Mouse (Mus musculus) left cerebral cortex, adult 2 months (tissue): Measurements from ENCODE around the gene Vstm2a. TPM values are rescaled to one million over a fixed set of nuclear protein-coding genes. Genes with fewer than 3 reads are reported as not detected.

ENCODE experiments used
- DNase-seq, 2 experiments: peaks; one replicate each; pipeline ENCODE4 v3.0.0; 2021 to 2022; ENCODE audit warnings: low spot score in 2 of 2, mixed read lengths in 1 of 2; ENCODE audit errors: extremely low spot score in 1 of 2
- H3K27ac ChIP-seq: fragments of 200-600 bp; 2 replicates; pipeline ENCODE4 v1.8.1; 2022
- H3K4me3 ChIP-seq: fragments of 200-600 bp; 2 replicates; pipeline ENCODE4 v1.8.1; 2022
- CTCF ChIP-seq: fragments of 200-600 bp; IDR thresholded peaks from 2 replicates; pipeline ENCODE4 v1.8.1; 2022; ENCODE audit warnings: antibody characterized with exemption, mild to moderate bottlenecking, moderate library complexity
- intact Hi-C: fragments of 180-260 bp; cut with DNase I; formaldehyde crosslinking; loops from one replicate; pipeline ENCODE4 v1.15.1; 2025
- total RNA-seq, 2 experiments: library from RNA; stranded (reverse); gene quantifications; 2 replicates each; pipeline ENCODE4 v1.2.3; 2021

Gene Vstm2a
- total RNA-seq, 2 experiments from 2014 or later = 128 to 140 TPM

- intact Hi-C loops = no loop called here
- DNase-seq = no peak
- no peak for TF ChIP-seq CTCF
- Histone ChIP-seq H3K4me3 (no peak overlapping the region), H3K27ac (no peak overlapping the region)
Measured at GRCm38 (mm10) chr11:16315097-16315496, 57.6 kb downstream of the Vstm2a start.

DNA sequence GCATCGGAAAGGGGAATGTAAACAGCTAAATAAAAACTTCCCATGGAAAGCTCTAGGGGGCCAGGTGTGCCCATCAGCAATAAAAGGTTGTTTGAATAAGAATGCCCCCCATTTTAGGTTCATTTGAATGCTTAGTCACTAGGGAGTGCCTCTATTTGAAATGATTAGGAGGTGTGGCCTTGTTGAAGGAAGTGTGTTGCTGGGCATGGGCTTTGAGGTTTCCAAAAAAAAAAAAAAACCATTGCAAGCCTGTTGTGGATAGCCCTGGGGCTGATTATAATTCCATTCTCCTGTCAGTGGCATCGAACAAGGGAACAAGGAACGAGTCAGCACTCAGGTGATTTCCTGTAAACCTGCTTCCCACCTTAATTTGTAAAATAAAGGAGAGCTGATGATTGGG is 87.7 kb downstream of the Vstm2a start:
- Histone ChIP-seq H3K27ac (no peak overlapping the region), H3K4me3 (no peak overlapping the region)
- intact Hi-C loops = no loop called here
- no peak for DNase-seq
- no peak for TF ChIP-seq CTCF

- H3K4me3 ChIP-seq = no peak overlapping the region
- intact Hi-C loops = no loop called here
- TF ChIP-seq CTCF = no peak
- no peak overlapping the region for H3K27ac ChIP-seq
- DNase-seq = no peak
Measured at GRCm38 (mm10) chr11:16345676-16346075, 88.2 kb downstream of the Vstm2a start.

- intact Hi-C loops = no loop called here
- no peak for DNase-seq
- TF ChIP-seq CTCF = no peak
- H3K27ac ChIP-seq = no peak overlapping the region
- H3K4me3 ChIP-seq = no peak overlapping the region
Measured at GRCm38 (mm10) chr11:16351915-16352314, 94.4 kb downstream of the Vstm2a start.

GRCm38 (mm10) chr11:16354356-16354755 is 96.8 kb downstream of the Vstm2a start:
- no peak for TF ChIP-seq CTCF
- H3K4me3 ChIP-seq = no peak overlapping the region
- intact Hi-C loops = no loop called here
- no peak overlapping the region for H3K27ac ChIP-seq
- no peak for DNase-seq

- TF ChIP-seq CTCF = no peak
- no peak overlapping the region for H3K27ac ChIP-seq
- intact Hi-C loops = no loop called here
- DNase-seq = no peak
- no peak overlapping the region for H3K4me3 ChIP-seq
Measured at GRCm38 (mm10) chr11:16366852-16367587, 109.5 kb downstream of the Vstm2a start.

GRCm38 (mm10) chr11:16403627-16404026 is 146.1 kb downstream of the Vstm2a start:
- intact Hi-C loops = loop anchor here (2.0 kb wide), 1 partner anchor 143 kb away; no protein-coding TSS in a partner anchor
- H3K27ac ChIP-seq = no peak overlapping the region
- DNase-seq = peak; percentile 19 to 28
- TF ChIP-seq CTCF = peak; percentile 63
- H3K4me3 ChIP-seq = no peak overlapping the region

GRCm38 (mm10) chr11:16411736-16412135 is 154.2 kb downstream of the Vstm2a start:
- H3K4me3 ChIP-seq = no peak overlapping the region
- no peak for TF ChIP-seq CTCF
- DNase-seq = no peak
- H3K27ac ChIP-seq = no peak overlapping the region
- intact Hi-C loops = no loop called here

GRCm38 (mm10) chr11:16412609-16413008 is 155.1 kb downstream of the Vstm2a start:
- H3K27ac ChIP-seq = no peak overlapping the region
- no peak overlapping the region for H3K4me3 ChIP-seq
- peak; percentile 28 to 41 for DNase-seq
- peak; percentile 76 for TF ChIP-seq CTCF
- intact Hi-C loops = no loop called here

DNA sequence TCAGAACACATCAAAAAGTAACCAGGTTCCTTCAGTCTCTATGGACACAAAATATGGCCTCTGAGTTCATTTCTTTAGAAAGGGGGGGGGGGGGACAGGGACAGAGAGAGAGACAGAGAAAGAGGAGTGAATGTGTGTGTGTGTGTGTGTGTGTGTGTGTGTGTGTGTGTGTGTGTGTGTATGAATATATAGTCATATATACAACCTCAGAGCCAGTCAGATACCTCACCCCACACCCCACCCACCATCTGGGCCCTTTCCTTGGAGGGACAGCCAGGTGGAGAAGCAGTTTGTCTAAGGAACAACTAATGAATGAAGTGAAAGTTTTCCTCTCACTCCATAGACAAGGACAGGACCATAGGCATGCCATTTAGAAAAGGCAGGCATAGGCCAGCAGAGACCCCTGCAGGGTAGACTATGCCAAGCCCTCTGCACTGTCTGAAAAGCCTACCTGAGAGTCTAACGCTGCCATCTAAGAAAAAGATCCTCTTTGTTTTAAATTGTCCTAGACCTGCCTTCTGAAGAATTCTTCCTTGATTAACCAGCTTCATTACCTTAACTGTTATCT is 155.6 kb downstream of the Vstm2a start:
- H3K4me3 ChIP-seq = no peak overlapping the region
- H3K27ac ChIP-seq = no peak overlapping the region
- no peak for TF ChIP-seq CTCF
- DNase-seq = no peak
- intact Hi-C loops = no loop called here

GRCm38 (mm10) chr11:16439548-16440251 is 182.2 kb downstream of the Vstm2a start:
- TF ChIP-seq CTCF = no peak
- no peak for DNase-seq
- H3K27ac ChIP-seq = no peak overlapping the region
- intact Hi-C loops = no loop called here
- no peak overlapping the region for H3K4me3 ChIP-seq
